Mouse (Mus musculus): ENCODE results near the gene Syne2. TPM values are rescaled to one million over a fixed set of nuclear protein-coding genes. Genes with fewer than 3 reads are reported as not detected.

Syne2 gene
- polyA plus RNA-seq, 1 experiment = 14.3 TPM

GRCm38 (mm10) chr12:76102621-76103020 lies 284.7 kb downstream of the Syne2 start:
- Histone ChIP-seq H3K27me3 (ENCODE audit: control insufficient read depth, insufficient read depth, low read length) (no peaks in the 10 kb centered on the region), H3K4me3 (ENCODE audit: extremely low read depth, insufficient read depth, insufficient read length) (no peak overlapping the region), H3K36me3 (ENCODE audit: control insufficient read depth, insufficient read depth, low read length) (peaks cover 34% of the 10 kb centered on the region), H3K4me1 (ENCODE audit: control insufficient read depth, insufficient read depth, insufficient read length) (no peaks in the 10 kb centered on the region), H3K27ac (ENCODE audit: insufficient read depth, low read length) (no peak overlapping the region)
- no peak for DNase-seq (ENCODE audit: low read depth in 1 of 2, low spot score in 2 of 2)
- no peak for TF ChIP-seq POLR2A (IDR thresholded peaks at IDR 0.05; ENCODE audit: low read depth, low read length)
- no peak for TF ChIP-seq CTCF (IDR thresholded peaks at IDR 0.05; ENCODE audit: extremely low read depth, insufficient read depth, insufficient read length, insufficient replicate concordance)
- WGBS = 90% methylated on average over 12 of the region's 12 CpGs

- Histone ChIP-seq H3K4me1 (ENCODE audit: control insufficient read depth, insufficient read depth, insufficient read length) (no peaks in the 10 kb centered on the region), H3K36me3 (ENCODE audit: control insufficient read depth, insufficient read depth, low read length) (peaks cover 30% of the 10 kb centered on the region), H3K4me3 (ENCODE audit: extremely low read depth, insufficient read depth, insufficient read length) (no peak overlapping the region), H3K27ac (ENCODE audit: insufficient read depth, low read length) (no peak overlapping the region), H3K27me3 (ENCODE audit: control insufficient read depth, insufficient read depth, low read length) (no peaks in the 10 kb centered on the region)
- DNase-seq (ENCODE audit: low read depth in 1 of 2, low spot score in 2 of 2) = no peak
- TF ChIP-seq CTCF (IDR thresholded peaks at IDR 0.05; ENCODE audit: extremely low read depth, insufficient read depth, insufficient read length, insufficient replicate concordance) = no peak
- no peak for TF ChIP-seq POLR2A (IDR thresholded peaks at IDR 0.05; ENCODE audit: low read depth, low read length)
- 92% methylated on average over 20 of the region's 20 CpGs for WGBS
Observed at GRCm38 (mm10) chr12:76104596-76105351, 286.8 kb downstream of the Syne2 start.

- TF ChIP-seq CTCF (IDR thresholded peaks at IDR 0.05; ENCODE audit: extremely low read depth, insufficient read depth, insufficient read length, insufficient replicate concordance) (no peak), POLR2A (IDR thresholded peaks at IDR 0.05; ENCODE audit: low read depth, low read length) (no peak)
- Histone ChIP-seq H3K27me3 (ENCODE audit: control insufficient read depth, insufficient read depth, low read length) (no peaks in the 10 kb centered on the region), H3K27ac (ENCODE audit: insufficient read depth, low read length) (no peak overlapping the region), H3K36me3 (ENCODE audit: control insufficient read depth, insufficient read depth, low read length) (peaks cover 18% of the 10 kb centered on the region), H3K4me1 (ENCODE audit: control insufficient read depth, insufficient read depth, insufficient read length) (no peaks in the 10 kb centered on the region), H3K4me3 (ENCODE audit: extremely low read depth, insufficient read depth, insufficient read length) (no peak overlapping the region)
- 93% methylated on average over 15 of the region's 15 CpGs for WGBS
- DNase-seq (ENCODE audit: low read depth in 1 of 2, low spot score in 2 of 2) = no peak
Observed at GRCm38 (mm10) chr12:76109646-76110405, 291.9 kb downstream of the Syne2 start.

- no peaks in the 10 kb centered on the region for H3K27me3 ChIP-seq (ENCODE audit: control insufficient read depth, insufficient read depth, low read length)
- H3K4me1 ChIP-seq (ENCODE audit: control insufficient read depth, insufficient read depth, insufficient read length) = no peaks in the 10 kb centered on the region
- 81% methylated on average over 3 of the region's 3 CpGs for WGBS
- H3K27ac ChIP-seq (ENCODE audit: insufficient read depth, low read length) = no peak overlapping the region
- TF ChIP-seq CTCF (IDR thresholded peaks at IDR 0.05; ENCODE audit: extremely low read depth, insufficient read depth, insufficient read length, insufficient replicate concordance) (no peak), POLR2A (IDR thresholded peaks at IDR 0.05; ENCODE audit: low read depth, low read length) (no peak)
- H3K4me3 ChIP-seq (ENCODE audit: extremely low read depth, insufficient read depth, insufficient read length) = no peak overlapping the region
- peaks cover 13% of the 10 kb centered on the region for H3K36me3 ChIP-seq (ENCODE audit: control insufficient read depth, insufficient read depth, low read length)
- DNase-seq (ENCODE audit: low read depth in 1 of 2, low spot score in 2 of 2) = no peak
Observed at GRCm38 (mm10) chr12:76111046-76111445, 293.1 kb downstream of the Syne2 start.

- TF ChIP-seq POLR2A (IDR thresholded peaks at IDR 0.05; ENCODE audit: low read depth, low read length) (no peak), CTCF (IDR thresholded peaks at IDR 0.05; ENCODE audit: extremely low read depth, insufficient read depth, insufficient read length, insufficient replicate concordance) (no peak)
- Histone ChIP-seq H3K4me1 (ENCODE audit: control insufficient read depth, insufficient read depth, insufficient read length) (no peaks in the 10 kb centered on the region), H3K27me3 (ENCODE audit: control insufficient read depth, insufficient read depth, low read length) (no peaks in the 10 kb centered on the region), H3K4me3 (ENCODE audit: extremely low read depth, insufficient read depth, insufficient read length) (no peak overlapping the region), H3K36me3 (ENCODE audit: control insufficient read depth, insufficient read depth, low read length) (no peaks in the 10 kb centered on the region), H3K27ac (ENCODE audit: insufficient read depth, low read length) (no peak overlapping the region)
- no peak for DNase-seq (ENCODE audit: low read depth in 1 of 2, low spot score in 2 of 2)
- 85% methylated on average over 4 of the region's 4 CpGs for WGBS
Observed at GRCm38 (mm10) chr12:76116577-76116976, 298.6 kb downstream of the Syne2 start.

- H3K4me3 ChIP-seq (ENCODE audit: extremely low read depth, insufficient read depth, insufficient read length) = no peak overlapping the region
- no peaks in the 10 kb centered on the region for H3K4me1 ChIP-seq (ENCODE audit: control insufficient read depth, insufficient read depth, insufficient read length)
- H3K36me3 ChIP-seq (ENCODE audit: control insufficient read depth, insufficient read depth, low read length) = no peaks in the 10 kb centered on the region
- TF ChIP-seq POLR2A (IDR thresholded peaks at IDR 0.05; ENCODE audit: low read depth, low read length) (no peak), CTCF (IDR thresholded peaks at IDR 0.05; ENCODE audit: extremely low read depth, insufficient read depth, insufficient read length, insufficient replicate concordance) (no peak)
- no peaks in the 10 kb centered on the region for H3K27me3 ChIP-seq (ENCODE audit: control insufficient read depth, insufficient read depth, low read length)
- 79% methylated on average over 4 of the region's 4 CpGs for WGBS
- no peak for DNase-seq (ENCODE audit: low read depth in 1 of 2, low spot score in 2 of 2)
- no peak overlapping the region for H3K27ac ChIP-seq (ENCODE audit: insufficient read depth, low read length)
Observed at GRCm38 (mm10) chr12:76117632-76118153, 299.8 kb downstream of the Syne2 start.

Measured in spleen, adult 2 months (tissue).